Mouse (Mus musculus) liver, adult 2 months (tissue): ENCODE data around the gene Nckap1. TPM values are rescaled to one million over a fixed set of nuclear protein-coding genes. Genes with fewer than 3 reads are reported as not detected.
A peak's percentile ranks its signal among the peaks of the same experiment; 100 is the strongest.

ENCODE experiments used
- DNase-seq: peaks from one replicate; pipeline ENCODE4 v3.0.0-alpha.2; 2011; ENCODE audit warnings: low read depth, low spot score; ENCODE audit errors: extremely low read depth
- H3K27ac ChIP-seq: fragments of 200-500 bp; replicated peaks from 2 replicates; pipeline ENCODE4 v1.5.1; 2012; ENCODE audit warnings: low read depth, mild to moderate bottlenecking, control low read depth, inconsistent platforms, low read length; ENCODE audit not compliant: insufficient read depth
- H3K27me3 ChIP-seq: fragments of 200-500 bp; 2 replicates; pipeline ENCODE4 v1.6.1; 2012; ENCODE audit warnings: mild to moderate bottlenecking, moderate library complexity, low read length, inconsistent platforms; ENCODE audit not compliant: control insufficient read depth, insufficient read depth
- H3K36me3 ChIP-seq: fragments of 200-500 bp; 2 replicates; pipeline ENCODE4 v1.6.1; 2012; ENCODE audit warnings: low read length, inconsistent platforms; ENCODE audit not compliant: control insufficient read depth, insufficient read depth
- H3K4me1 ChIP-seq: fragments of 200-500 bp; 2 replicates; pipeline ENCODE4 v1.6.1; 2011; ENCODE audit warnings: low read length; ENCODE audit not compliant: control insufficient read depth, insufficient read depth
- H3K4me3 ChIP-seq: fragments of 200-500 bp; 2 replicates; pipeline ENCODE4 v1.5.1; 2011; ENCODE audit warnings: low read depth, mild to moderate bottlenecking, control low read depth, low read length, moderate library complexity; ENCODE audit not compliant: insufficient read depth
- H3K79me2 ChIP-seq: fragments of 200-500 bp; 2 replicates; pipeline ENCODE4 v1.6.1; 2012; ENCODE audit warnings: inconsistent platforms, mild to moderate bottlenecking, low read length, moderate library complexity; ENCODE audit not compliant: control insufficient read depth, insufficient read depth
- H3K9ac ChIP-seq: fragments of 200-500 bp; 2 replicates; pipeline ENCODE4 v1.6.1; 2012; ENCODE audit warnings: low read depth, mild to moderate bottlenecking, control low read depth, inconsistent platforms, low read length
- CTCF ChIP-seq: fragments of 200-500 bp; IDR thresholded peaks from 2 replicates; pipeline ENCODE4 v1.5.1; 2011; ENCODE audit warnings: low read depth, low read length, control low read depth
- POLR2A ChIP-seq: fragments of 200-500 bp; IDR thresholded peaks from 2 replicates; pipeline ENCODE4 v1.6.1; 2011; ENCODE audit warnings: low read length, control low read depth; ENCODE audit not compliant: insufficient read depth; ENCODE audit errors: extremely low read depth
- WGBS: fragments of 180-500 bp; shearing (Covaris S2); methylation state at CpG from one replicate; pipeline ENCODE4 v1.1.7; 2018; 5-methylcytosine and 5-hydroxymethylcytosine counted together
- polyA plus RNA-seq: library from polyadenylated mRNA; depleted of rRNA; stranded (reverse); fragments of >200 nt; gene quantifications from 2 replicates; pipeline ENCODE4 v1.2.3, GENCODE M21; 2012; rRNA removed
- total RNA-seq: library from RNA; depleted of rRNA; stranded (reverse); fragments of >200 nt; gene quantifications from 2 replicates; pipeline ENCODE4 v1.2.3, GENCODE M21; 2014; rRNA removed

Nckap1 gene
- total RNA-seq = 88.8 and 95.3 TPM in 2 replicates
- 20.5 and 22.1 TPM in 2 replicates for polyA plus RNA-seq

DNA sequence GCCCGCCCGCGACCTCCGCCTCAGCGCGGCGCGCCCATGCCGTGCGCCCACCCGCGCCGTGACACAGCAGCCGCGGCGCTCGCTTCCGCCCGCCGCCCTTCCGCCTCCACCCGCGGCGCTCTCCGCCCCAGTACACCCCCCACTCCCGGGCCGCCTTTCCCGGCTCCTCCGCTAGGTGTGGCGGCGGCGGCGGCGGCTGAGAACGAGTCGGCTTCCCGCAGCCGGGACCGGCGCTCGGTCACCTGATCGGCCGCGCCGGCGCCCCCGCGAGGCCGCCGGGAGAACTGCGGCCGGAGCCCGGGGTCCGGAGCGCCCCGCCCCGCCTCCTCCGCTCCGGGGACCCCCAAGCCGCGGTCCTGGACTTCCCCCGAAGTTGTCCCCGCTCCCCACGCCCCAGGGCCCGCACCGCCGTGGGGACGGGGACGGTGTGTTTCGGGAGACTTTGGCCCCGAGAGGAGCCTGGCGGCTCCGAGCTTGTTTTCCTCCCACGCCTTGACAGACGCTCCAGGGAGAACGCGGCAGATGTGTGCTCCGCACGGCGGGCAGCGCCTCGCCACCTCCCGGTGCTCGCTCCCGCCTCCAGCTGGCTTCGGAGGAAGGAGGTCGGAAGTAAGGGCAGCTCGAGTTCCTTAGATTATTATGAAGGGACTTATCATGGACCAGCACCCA lies at the start of gene Nckap1:
Gene Nckap1 (minus strand): TSS at position 338 of the 669 bp plus-strand sequence.
- Histone ChIP-seq H3K36me3 (no peaks in the 10 kb centered on the region), H3K27ac (peak within 1 kb of the TSS; percentile 81), H3K4me3 (peak within 1 kb of the TSS; percentile 70), H3K79me2 (peaks cover 18% of the 10 kb centered on the region), H3K4me1 (peaks cover 11% of the 10 kb centered on the region), H3K27me3 (no peaks in the 10 kb centered on the region), H3K9ac (peak within 1 kb of the TSS; percentile 93)
- peak; percentile 56 for DNase-seq
- peak; percentile 52; the same call in 1 of the 2 replicates for TF ChIP-seq CTCF
- TF ChIP-seq POLR2A = 0 out of 2 replicates have a peak, but pooled peaks have one; percentile 27
- under 1% methylated on average over 77 of the region's 88 CpGs for WGBS

DNA sequence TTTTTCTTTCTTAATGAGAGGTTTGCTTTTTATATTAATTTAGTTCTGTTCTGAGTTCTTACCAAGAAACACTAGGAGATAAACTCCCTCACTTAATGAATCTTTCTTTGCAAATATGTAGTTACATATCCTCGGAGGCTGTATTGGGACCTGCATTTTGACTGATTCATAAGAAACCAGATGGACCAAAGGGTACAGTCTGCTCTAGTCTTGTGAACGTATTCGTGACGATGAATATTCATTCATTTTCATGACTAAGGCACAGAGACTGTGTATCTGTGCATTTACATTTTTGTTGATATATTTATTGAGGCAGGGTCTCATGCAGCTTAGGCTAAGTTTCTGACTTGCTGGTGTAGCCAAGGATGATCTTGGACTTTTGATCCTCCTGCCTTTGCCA lies 43.3 kb upstream of the Nckap1 start:
- Histone ChIP-seq H3K36me3 (peaks cover 23% of the 10 kb centered on the region), H3K79me2 (no peaks in the 10 kb centered on the region), H3K9ac (no peak overlapping the region), H3K27me3 (no peaks in the 10 kb centered on the region), H3K4me1 (no peaks in the 10 kb centered on the region), H3K27ac (no peak overlapping the region), H3K4me3 (no peak overlapping the region)
- TF ChIP-seq POLR2A (no peak), CTCF (no peak)
- no peak for DNase-seq
- 94% methylated on average over 4 of the region's 4 CpGs for whole genome bisulfite sequencing

DNA sequence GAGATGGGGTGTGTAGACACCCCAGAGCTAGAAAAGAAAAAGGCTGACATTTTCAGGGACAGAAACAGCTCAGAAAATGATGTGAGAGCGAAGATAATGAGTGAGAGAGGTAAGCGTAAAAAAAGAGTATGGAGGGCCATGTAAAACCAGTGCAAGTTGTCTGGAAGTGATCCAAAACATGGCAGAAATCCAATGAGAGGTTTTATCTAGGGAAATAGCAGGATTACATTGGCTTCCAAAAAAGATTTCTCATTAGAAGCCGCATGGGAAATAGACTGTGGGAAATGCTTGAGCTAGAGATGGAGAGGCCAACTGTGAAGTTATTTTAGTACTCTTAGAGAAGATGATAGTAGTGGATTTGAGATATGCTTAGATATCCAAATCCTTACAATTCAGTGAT lies 40.7 kb upstream of the Nckap1 start:
- H3K4me3 ChIP-seq = no peak overlapping the region
- H3K79me2 ChIP-seq = no peaks in the 10 kb centered on the region
- TF ChIP-seq CTCF = no peak
- TF ChIP-seq POLR2A = no peak
- H3K36me3 ChIP-seq = peaks cover 23% of the 10 kb centered on the region
- DNase-seq = no peak
- H3K4me1 ChIP-seq = peaks cover 3% of the 10 kb centered on the region; the same call in 1 of the 2 replicates
- WGBS = 87% methylated on average over 3 of the region's 3 CpGs
- no peak overlapping the region for H3K27ac ChIP-seq
- H3K27me3 ChIP-seq = no peaks in the 10 kb centered on the region
- no peak overlapping the region for H3K9ac ChIP-seq

GRCm38 (mm10) chr2:80618991-80619390 lies 37.8 kb upstream of the Nckap1 start:
- WGBS = 75% methylated on average over 3 of the region's 3 CpGs
- peaks cover 3% of the 10 kb centered on the region; the same call in 1 of the 2 replicates for H3K4me1 ChIP-seq

GRCm38 (mm10) chr2:80616854-80617737 lies 35.9 kb upstream of the Nckap1 start, which contains the start of the genes Dusp19 and Nup35:
TSS of gene Dusp19 (plus strand) at chr2:80617045.
TSS of gene Nup35 (plus strand) at chr2:80617236.
- Histone ChIP-seq H3K36me3 (peaks cover 2% of the 10 kb centered on the region; the same call in 1 of the 2 replicates), H3K4me1 (peaks cover 3% of the 10 kb centered on the region; the same call in 1 of the 2 replicates), H3K27ac (peak within 1 kb of the TSS; percentile 35; the same call in 1 of the 2 replicates), H3K4me3 (peak within 1 kb of the TSS; percentile 56), H3K79me2 (no peaks in the 10 kb centered on the region), H3K27me3 (no peaks in the 10 kb centered on the region), H3K9ac (peak within 1 kb of the TSS; percentile 56)
- WGBS = under 1% methylated on average over 21 of the region's 21 CpGs
- no peak for TF ChIP-seq CTCF
- TF ChIP-seq POLR2A = peak; percentile 74; the same call in 1 of the 2 replicates
- DNase-seq = peak; percentile 80

More at GRCm38 (mm10) chr2:80618991-80619390, 37.8 kb upstream of the Nckap1 start:
- Histone ChIP-seq H3K9ac (no peak overlapping the region), H3K79me2 (no peaks in the 10 kb centered on the region), H3K36me3 (peaks cover 11% of the 10 kb centered on the region; the same call in 1 of the 2 replicates), H3K27me3 (no peaks in the 10 kb centered on the region), H3K27ac (no peak overlapping the region), H3K4me3 (no peak overlapping the region)
- TF ChIP-seq POLR2A (no peak), CTCF (no peak)
- DNase-seq = no peak
